Mouse (Mus musculus) cerebellum, adult 2 months (tissue): ENCODE measurements around the gene Limch1.

Experiments used
- CTCF ChIP-seq: fragments of 200-500 bp; IDR thresholded peaks from 2 replicates; pipeline ENCODE4 v1.5.1; 2011; ENCODE audit warnings: low read depth, mild to moderate bottlenecking, control low read depth, low read length, moderate library complexity, borderline replicate concordance; ENCODE audit not compliant: insufficient read depth
- POLR2A ChIP-seq: fragments of 200-500 bp; IDR thresholded peaks from 2 replicates; pipeline ENCODE4 v1.6.1; 2011; ENCODE audit warnings: low read length, control low read depth, borderline replicate concordance; ENCODE audit not compliant: insufficient read depth

DNA sequence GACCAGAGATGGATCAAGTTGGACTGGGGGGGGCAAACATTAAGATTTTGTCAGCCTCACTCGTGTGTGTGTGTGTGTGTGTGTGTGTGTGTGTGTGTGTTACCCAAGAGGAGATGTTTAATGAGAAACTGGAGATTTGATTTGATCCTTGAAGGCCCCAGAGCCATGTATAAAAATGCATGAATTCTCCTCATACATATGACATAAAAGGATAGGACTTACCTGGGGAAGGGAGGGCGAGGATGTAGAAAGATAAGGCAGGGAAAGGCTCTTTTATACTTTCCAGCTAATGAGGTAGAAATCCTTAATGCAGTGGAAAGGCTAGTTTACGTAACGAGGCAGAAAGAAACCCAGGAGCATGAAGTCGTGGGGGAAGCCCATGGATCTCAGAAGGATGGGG is 106.1 kb downstream of the Limch1 start:
- TF ChIP-seq CTCF: no peak
- no peak for TF ChIP-seq POLR2A
